Mouse (Mus musculus) left cerebral cortex, adult 2 months (tissue): ENCODE results near the gene Rnf185. TPM values are rescaled to one million over a fixed set of nuclear protein-coding genes. Genes with fewer than 3 reads are reported as not detected.

Source experiments
- DNase-seq, 2 experiments: peaks; one replicate each; pipeline ENCODE4 v3.0.0; 2021 to 2022; ENCODE audit warnings: low spot score in 2 of 2, mixed read lengths in 1 of 2; ENCODE audit errors: extremely low spot score in 1 of 2
- H3K27ac ChIP-seq: fragments of 200-600 bp; 2 replicates; pipeline ENCODE4 v1.8.1; 2022
- H3K4me3 ChIP-seq: fragments of 200-600 bp; 2 replicates; pipeline ENCODE4 v1.8.1; 2022
- CTCF ChIP-seq: fragments of 200-600 bp; IDR thresholded peaks from 2 replicates; pipeline ENCODE4 v1.8.1; 2022; ENCODE audit warnings: antibody characterized with exemption, mild to moderate bottlenecking, moderate library complexity
- intact Hi-C: fragments of 180-260 bp; cut with DNase I; formaldehyde crosslinking; loops from one replicate; pipeline ENCODE4 v1.15.1; 2025
- total RNA-seq, 2 experiments: library from RNA; stranded (reverse); gene quantifications; 2 replicates each; pipeline ENCODE4 v1.2.3; 2021

Rnf185 gene
- total RNA-seq, 2 experiments from 2014 or later, result 26.4 to 27.6 TPM

DNA sequence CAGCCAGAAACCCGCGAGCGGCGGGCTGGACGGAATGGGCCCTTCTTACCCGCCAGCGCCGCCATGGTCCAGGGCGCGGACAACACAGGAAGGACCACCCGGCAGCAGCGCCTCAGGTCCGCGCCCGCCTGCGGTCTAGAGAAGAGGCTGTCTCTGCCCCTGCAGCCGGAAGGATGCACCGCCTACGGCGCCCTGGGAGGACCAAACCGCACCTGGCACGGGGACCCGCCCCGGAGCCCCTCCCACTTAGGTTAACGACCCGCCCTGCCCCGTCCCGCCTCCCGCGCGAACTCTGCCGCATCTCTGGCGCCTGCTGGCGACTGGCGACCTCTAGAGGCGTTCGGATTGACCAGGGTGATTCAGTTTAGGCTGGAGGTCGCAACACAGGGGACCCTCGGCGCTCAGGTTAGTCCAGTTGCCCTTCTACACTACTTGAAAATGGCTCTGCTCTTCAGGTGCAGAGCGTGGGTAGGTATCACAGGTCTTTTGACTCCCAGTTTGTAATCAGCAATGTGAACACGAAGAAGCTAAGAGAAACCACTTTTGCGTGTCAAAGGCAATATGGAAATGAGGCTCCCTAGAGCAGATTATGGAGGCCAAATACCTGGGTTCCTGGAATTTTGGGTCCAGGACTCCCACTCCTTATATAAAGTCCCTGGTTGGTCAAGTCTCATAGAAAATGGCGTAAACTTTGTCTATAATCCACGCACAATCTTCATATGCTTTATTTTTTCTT, 43.0 kb downstream of the Rnf185 start, which contains the start of gene Limk2:
Gene Limk2, minus strand, starts transcription at position 193 of the 736 bp plus-strand sequence.
- peak; percentile 85 to 87 for DNase-seq
- intact Hi-C loops, result loop anchor here (1.0 to 5.0 kb wide), 3 partner anchors 22 to 78 kb away; no protein-coding TSS in a partner anchor
- peak within 1 kb of the TSS; percentile 85 for H3K4me3 ChIP-seq
- peak within 1 kb of the TSS; percentile 85 for H3K27ac ChIP-seq
- peak; percentile 70 for TF ChIP-seq CTCF

DNA sequence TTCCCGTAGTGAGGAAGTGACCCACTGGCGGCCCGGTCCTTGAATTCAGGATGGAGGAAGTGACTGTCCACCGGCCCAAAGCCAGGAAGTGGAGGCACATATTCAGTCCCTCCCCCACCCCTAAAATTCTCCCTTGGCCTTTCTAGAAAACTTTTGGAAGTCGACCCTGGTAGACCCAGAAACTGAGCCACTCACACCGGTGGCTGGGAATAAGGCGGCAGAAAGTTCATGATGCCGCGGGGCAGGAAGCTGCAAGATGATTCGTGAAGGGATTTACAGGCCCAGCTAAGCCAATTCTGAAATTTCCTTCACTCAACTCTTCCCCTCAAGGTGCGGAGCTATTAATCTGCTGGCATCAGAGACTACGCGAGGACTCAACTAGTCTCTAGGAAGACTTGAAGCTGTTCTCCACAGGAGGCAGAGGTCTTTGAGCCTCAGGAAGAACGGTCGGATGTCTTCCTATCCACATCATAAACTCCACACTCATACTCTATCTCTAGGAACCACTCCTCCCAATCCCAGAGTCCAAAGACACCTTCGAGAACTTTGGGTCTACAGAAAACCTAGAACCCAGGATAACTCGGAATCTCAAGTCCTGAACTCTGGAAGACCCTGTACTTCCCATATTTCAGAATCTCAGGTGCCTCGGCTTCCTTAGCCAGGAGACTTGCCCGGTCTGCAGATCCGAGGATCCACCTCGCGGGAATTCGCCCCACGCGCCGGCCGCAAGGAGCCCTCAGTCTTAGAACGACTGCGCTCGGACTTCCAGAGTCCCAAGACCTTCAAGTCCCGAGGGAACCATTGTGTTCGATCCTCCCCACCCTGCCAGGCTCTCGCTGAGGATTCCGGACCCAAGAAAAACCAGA, 43.8 kb downstream of the Rnf185 start:
- DNase-seq, result no peak

GRCm38 (mm10) chr11:3404287-3405047, 47.7 kb downstream of the Rnf185 start:
- Histone ChIP-seq H3K27ac (no peak overlapping the region; the same call in 1 of the 2 replicates), H3K4me3 (no peak overlapping the region)
- intact Hi-C loops, result loop anchor here (5.0 kb wide), 1 partner anchor 57 kb away; no protein-coding TSS in a partner anchor
- DNase-seq, result no peak
- no peak for TF ChIP-seq CTCF

More for the DNA sequence above, 43.8 kb downstream of the Rnf185 start:
- no peak for TF ChIP-seq CTCF
- intact Hi-C loops, result loop anchor here (1.0 to 5.0 kb wide), 2 partner anchors 21 to 61 kb away; no protein-coding TSS in a partner anchor
- H3K27ac ChIP-seq, result peak overlapping the region; percentile 85
- H3K4me3 ChIP-seq, result peak overlapping the region; percentile 85

- DNase-seq, result no peak
- TF ChIP-seq CTCF, result no peak
- H3K27ac ChIP-seq, result no peak overlapping the region
- H3K4me3 ChIP-seq, result no peak overlapping the region
- intact Hi-C loops, result no loop called here
Measured at GRCm38 (mm10) chr11:3403024-3403423, 49.1 kb downstream of the Rnf185 start.

DNA sequence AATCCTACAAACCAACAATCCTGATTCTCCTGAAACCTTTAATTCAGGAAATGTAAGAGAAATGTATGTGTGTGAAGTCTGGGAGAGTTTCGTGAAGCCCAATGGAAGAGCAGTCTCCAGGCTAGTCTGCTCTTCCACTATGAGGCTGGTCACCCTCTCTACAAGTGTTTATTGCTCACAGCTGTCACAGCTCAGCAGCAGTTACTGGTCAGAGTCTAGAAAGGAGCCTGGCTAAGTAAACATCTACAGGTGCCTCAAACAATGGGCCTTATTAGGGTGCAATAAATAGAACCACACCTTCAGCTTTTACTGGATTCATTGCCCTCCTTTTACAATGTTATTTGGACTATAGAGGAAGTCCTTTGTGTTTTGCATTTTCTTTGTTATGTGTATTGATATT, 53.8 kb downstream of the Rnf185 start:
- DNase-seq, result no peak
- Histone ChIP-seq H3K27ac (no peak overlapping the region), H3K4me3 (no peak overlapping the region)
- intact Hi-C loops, result no loop called here
- no peak for TF ChIP-seq CTCF

- Histone ChIP-seq H3K4me3 (no peak overlapping the region), H3K27ac (peak overlapping the region; percentile 74)
- intact Hi-C loops, result no loop called here
- peak in 1 of 2 experiments; percentile 34 for DNase-seq
- TF ChIP-seq CTCF, result no peak
Measured at GRCm38 (mm10) chr11:3396562-3396961, 55.6 kb downstream of the Rnf185 start.

GRCm38 (mm10) chr11:3396091-3396490, 56.1 kb downstream of the Rnf185 start:
- no peak for DNase-seq
- intact Hi-C loops, result no loop called here
- peak overlapping the region; percentile 74 for H3K27ac ChIP-seq

DNA sequence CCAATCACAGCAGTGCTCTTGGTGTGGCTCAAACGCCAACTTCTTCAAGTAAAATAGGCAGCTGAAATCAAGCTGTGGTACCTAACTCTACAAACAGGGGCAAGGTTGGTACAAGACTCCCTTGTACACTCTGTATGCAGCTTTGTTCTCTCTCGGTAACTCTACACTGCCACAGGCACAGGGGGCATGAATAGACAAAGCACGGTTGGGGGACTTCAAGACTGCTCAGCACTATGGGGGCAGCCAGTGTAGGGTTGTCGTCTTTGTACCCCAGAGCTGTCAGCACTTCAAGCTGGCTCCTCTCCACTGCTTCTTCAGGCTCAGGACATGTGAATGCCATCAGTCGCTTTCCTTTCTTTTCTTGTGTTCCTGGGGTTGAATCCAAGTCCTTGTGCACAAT, 57.6 kb downstream of the Rnf185 start:
- DNase-seq, result no peak
- Histone ChIP-seq H3K4me3 (no peak overlapping the region), H3K27ac (0 out of 2 replicates have a peak overlapping the region, but pooled peaks have one; percentile 15)
- intact Hi-C loops, result no loop called here
- TF ChIP-seq CTCF, result no peak

More at GRCm38 (mm10) chr11:3396091-3396490, 56.1 kb downstream of the Rnf185 start:
- TF ChIP-seq CTCF, result no peak
- no peak overlapping the region for H3K4me3 ChIP-seq

GRCm38 (mm10) chr11:3392526-3392925, 59.6 kb downstream of the Rnf185 start:
- no peak for DNase-seq
- H3K4me3 ChIP-seq, result no peak overlapping the region
- no peak overlapping the region for H3K27ac ChIP-seq
- no peak for TF ChIP-seq CTCF
- intact Hi-C loops, result no loop called here

GRCm38 (mm10) chr11:3390789-3391188, 61.4 kb downstream of the Rnf185 start:
- Histone ChIP-seq H3K27ac (no peak overlapping the region), H3K4me3 (no peak overlapping the region)
- intact Hi-C loops, result no loop called here
- no peak for DNase-seq
- TF ChIP-seq CTCF, result no peak

- DNase-seq, result no peak
- H3K27ac ChIP-seq, result no peak overlapping the region
- TF ChIP-seq CTCF, result no peak
- intact Hi-C loops, result no loop called here
- no peak overlapping the region for H3K4me3 ChIP-seq
Measured at GRCm38 (mm10) chr11:3389996-3390395, 62.2 kb downstream of the Rnf185 start.
